Mouse (Mus musculus) large intestine, adult 2 months (tissue): Measurements from ENCODE around the gene Kncn. TPM values are rescaled to one million over a fixed set of nuclear protein-coding genes. Genes with fewer than 3 reads are reported as not detected.

Source experiments
- DNase-seq: peaks from one replicate; pipeline ENCODE4 v3.0.0-alpha.2; 2012; ENCODE audit warnings: low read depth, low spot score
- WGBS: fragments of 180-500 bp; shearing (Covaris S2); methylation state at CpG from one replicate; pipeline ENCODE4 v1.1.7; 2018; 5-methylcytosine and 5-hydroxymethylcytosine counted together
- polyA plus RNA-seq: library from polyadenylated mRNA; depleted of rRNA; stranded (reverse); fragments of >200 nt; gene quantifications from 2 replicates; pipeline ENCODE4 v1.2.3, GENCODE M21; 2012

The Kncn gene
- polyA plus RNA-seq, 1 experiment: not detected

DNA sequence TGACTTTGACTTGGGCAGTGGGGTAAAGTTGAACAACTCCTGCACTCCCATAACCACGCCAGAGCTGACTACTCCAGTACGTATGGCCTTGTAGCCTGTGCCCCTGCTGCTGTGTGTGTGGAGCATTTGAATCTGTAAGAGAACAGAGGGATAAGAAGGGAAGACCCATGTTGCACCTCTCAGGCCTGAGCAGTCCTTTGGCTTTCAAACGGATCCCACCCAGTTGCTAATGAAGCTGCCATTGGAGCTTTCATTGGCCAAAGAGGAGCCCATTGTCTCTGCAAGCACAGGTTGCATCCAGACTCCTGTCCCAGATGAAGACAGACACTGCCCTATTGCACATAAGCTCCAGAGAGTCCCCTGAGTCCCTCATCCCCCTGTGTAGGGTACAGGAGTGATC is 11.0 kb upstream of the Kncn start:
- WGBS: 87% methylated on average over 3 of the region's 3 CpGs
- no peak for DNase-seq

GRCm38 (mm10) chr4:115878216-115878678 is 6.0 kb upstream of the Kncn start:
- WGBS: 43% methylated on average over 11 of the region's 11 CpGs
- no peak for DNase-seq

- DNase-seq: no peak
- WGBS: 78% methylated on average over 9 of the region's 9 CpGs
Observed at GRCm38 (mm10) chr4:115878828-115879227, 5.4 kb upstream of the Kncn start.

DNA sequence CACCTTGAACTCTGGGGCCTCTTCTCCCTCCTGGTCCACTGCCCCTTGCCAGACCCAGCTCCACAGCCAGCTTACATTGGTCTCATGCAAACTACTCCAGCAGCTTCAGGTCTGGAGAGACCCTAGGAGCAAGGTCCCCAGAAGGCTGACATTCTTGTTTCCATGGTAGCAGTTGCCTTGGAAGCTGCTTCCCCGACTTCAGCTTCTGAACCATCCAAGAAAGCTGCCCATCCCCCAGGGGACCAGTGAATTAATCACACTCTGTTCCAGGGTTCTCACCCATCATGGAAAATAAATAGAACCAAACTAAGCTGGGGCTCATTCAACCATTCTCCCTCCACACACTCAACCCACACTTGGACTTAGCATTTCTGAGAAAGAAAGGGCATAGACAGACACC is 3.0 kb upstream of the Kncn start:
- no peak for DNase-seq
- 22% methylated on average over 1 of the region's 1 CpGs for WGBS

- no peak for DNase-seq
- WGBS: 47% methylated on average over 4 of the region's 4 CpGs
Observed at GRCm38 (mm10) chr4:115882195-115882594, 2.0 kb upstream of the Kncn start.

GRCm38 (mm10) chr4:115885846-115886245 is 1.6 kb downstream of the Kncn start:
- DNase-seq: no peak
- WGBS: 66% methylated on average over 3 of the region's 3 CpGs

- DNase-seq: no peak
- WGBS: 45% methylated on average over 1 of the region's 1 CpGs
Observed at GRCm38 (mm10) chr4:115886875-115887274, 2.7 kb downstream of the Kncn start.

DNA sequence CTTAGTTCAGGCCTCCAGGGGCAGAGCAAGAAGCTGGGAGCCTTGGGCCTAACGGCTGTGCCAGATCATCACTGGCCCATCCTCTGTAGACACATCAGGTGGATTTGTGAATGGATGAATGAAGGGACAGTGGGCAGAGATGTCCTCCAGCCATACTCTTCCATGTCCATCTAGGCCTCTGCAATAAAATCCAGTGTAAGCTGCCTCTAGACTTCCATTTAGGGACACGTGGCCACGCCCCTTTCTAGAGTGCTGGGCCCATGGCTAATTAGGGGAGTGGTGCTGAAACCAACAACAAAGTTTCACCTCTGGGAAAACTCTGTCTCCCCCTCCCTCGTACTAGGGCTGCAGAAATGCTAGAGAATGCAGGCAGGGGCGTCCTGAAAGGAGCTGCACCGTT is 5.9 kb downstream of the Kncn start:
- WGBS: 10% methylated on average over 6 of the region's 6 CpGs
- no peak for DNase-seq

GRCm38 (mm10) chr4:115890553-115890952 is 6.4 kb downstream of the Kncn start, which contains the start of gene 6430628N08Rik:
TSS of gene 6430628N08Rik (plus strand) at chr4:115890665.
- DNase-seq: no peak
- WGBS: 2% methylated on average over 31 of the region's 31 CpGs

- DNase-seq: no peak
- 6% methylated on average over 3 of the region's 3 CpGs for WGBS
Observed at GRCm38 (mm10) chr4:115894281-115894680, 10.1 kb downstream of the Kncn start.

- no peak for DNase-seq
- WGBS: 1% methylated on average over 56 of the region's 56 CpGs
Observed at GRCm38 (mm10) chr4:115897901-115898631, 13.9 kb downstream of the Kncn start.

- DNase-seq: peak; percentile 39
- WGBS: 16% methylated on average over 5 of the region's 5 CpGs
Observed at GRCm38 (mm10) chr4:115902816-115903215, 18.6 kb downstream of the Kncn start.

- DNase-seq: no peak
- whole genome bisulfite sequencing: 33% methylated on average over 12 of the region's 12 CpGs
Observed at GRCm38 (mm10) chr4:115904375-115904774, 20.2 kb downstream of the Kncn start.

GRCm38 (mm10) chr4:115905701-115906100 is 21.5 kb downstream of the Kncn start:
- no peak for DNase-seq
- WGBS: 30% methylated on average over 7 of the region's 7 CpGs

DNA sequence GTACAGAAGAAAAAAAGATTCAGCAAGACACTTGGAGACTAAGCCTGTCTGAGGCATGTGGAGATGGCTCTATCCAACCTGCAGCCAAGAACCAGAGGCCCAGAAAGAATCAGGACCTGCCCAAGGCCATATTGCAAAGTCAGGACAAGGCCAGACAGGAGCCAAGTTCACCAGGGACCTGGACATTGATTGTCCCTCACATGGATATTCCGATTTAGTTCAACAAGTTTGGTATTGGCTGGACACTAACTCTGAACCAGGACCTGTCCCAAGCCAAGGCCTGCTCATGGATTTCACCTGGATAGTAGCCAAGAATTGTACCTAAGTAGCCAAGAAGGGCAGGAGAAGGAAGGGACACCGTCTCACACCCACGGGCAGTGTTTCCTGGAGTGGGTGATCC is 22.6 kb downstream of the Kncn start:
- 69% methylated on average over 3 of the region's 3 CpGs for WGBS
- DNase-seq: no peak

- no peak for DNase-seq
- WGBS: 41% methylated on average over 1 of the region's 1 CpGs
Observed at GRCm38 (mm10) chr4:115907994-115908393, 23.8 kb downstream of the Kncn start.

DNA sequence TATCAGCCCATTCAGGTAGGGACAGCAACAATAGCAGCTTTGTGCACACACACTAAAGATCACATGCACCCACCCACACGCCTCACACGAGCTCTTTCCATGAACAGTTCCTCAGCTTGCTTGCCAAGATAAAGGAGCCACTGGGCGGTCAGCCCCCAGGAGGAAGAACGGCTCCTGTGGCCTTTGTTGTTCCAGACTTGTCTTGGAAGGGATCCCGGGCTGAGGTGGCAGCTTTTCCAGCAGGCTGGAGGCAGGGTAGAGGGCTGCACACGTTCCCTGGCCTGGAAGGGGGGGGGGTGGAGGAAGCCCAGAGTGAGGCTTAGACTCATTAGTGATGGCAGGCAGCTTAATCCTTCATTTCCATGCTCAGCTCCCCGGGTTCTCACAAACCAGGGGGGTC is 24.4 kb downstream of the Kncn start:
- no peak for DNase-seq
- 9% methylated on average over 7 of the region's 7 CpGs for WGBS

DNA sequence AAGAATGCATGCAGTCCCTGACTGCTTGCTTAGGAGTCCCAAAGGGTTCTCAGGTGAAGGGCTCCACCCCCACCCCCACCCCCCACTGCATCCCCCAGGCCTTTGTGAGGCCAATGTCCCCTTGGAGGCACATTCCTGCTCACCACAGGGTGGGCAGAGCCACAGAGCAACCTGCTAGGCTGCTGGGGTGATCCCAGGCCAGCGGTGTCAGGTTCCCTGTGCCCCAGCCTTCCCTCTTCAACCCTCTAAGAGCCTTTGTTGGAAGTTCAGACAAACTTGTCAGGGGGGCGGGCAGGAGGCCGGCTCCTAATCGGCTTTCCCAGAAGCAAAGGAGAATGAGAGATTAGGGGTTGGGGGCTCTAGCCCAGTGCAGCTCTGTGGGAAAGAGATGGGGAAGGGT is 27.4 kb downstream of the Kncn start:
- WGBS: 25% methylated on average over 4 of the region's 4 CpGs
- no peak for DNase-seq

DNA sequence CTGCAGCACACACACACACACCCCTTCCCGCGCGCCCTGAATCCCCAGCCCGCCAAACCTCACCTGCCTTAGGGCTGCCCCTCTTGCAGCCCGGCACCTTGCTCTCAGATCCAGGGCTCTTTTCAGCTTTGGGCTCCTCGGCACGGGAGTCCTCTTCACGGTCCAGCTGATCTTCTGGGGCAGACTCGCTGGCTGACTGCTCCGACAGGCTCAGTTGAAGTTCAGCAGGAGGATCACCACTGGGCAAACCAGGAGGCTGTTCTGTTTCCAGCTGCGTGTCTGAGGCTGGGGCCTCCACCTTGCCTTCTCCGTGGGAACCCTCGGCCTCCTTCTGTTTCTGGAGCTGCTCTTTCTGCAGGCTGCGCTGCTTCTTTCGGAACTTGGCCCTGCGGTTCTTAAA is 35.7 kb downstream of the Kncn start:
- 83% methylated on average over 16 of the region's 16 CpGs for WGBS
- DNase-seq: no peak

DNA sequence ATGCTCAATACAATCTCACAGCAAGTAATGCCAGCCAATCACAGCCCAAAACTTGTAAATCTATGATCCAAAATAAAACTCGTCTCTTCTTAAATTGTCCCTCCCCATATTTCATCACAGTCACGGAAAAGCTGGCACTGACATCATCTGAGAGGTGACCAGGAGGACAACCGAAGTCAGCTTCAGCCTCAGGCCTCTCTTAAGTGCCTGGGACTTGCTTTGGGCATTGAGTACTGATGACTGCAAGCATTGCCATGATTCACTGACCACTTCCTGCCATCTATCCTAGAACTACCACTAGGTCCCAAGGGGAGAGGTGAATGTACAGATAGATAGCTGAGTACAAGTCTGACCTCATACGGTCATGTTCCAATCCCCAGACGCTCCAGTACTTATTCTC is 38.5 kb downstream of the Kncn start:
- 78% methylated on average over 5 of the region's 5 CpGs for WGBS
- DNase-seq: no peak

DNA sequence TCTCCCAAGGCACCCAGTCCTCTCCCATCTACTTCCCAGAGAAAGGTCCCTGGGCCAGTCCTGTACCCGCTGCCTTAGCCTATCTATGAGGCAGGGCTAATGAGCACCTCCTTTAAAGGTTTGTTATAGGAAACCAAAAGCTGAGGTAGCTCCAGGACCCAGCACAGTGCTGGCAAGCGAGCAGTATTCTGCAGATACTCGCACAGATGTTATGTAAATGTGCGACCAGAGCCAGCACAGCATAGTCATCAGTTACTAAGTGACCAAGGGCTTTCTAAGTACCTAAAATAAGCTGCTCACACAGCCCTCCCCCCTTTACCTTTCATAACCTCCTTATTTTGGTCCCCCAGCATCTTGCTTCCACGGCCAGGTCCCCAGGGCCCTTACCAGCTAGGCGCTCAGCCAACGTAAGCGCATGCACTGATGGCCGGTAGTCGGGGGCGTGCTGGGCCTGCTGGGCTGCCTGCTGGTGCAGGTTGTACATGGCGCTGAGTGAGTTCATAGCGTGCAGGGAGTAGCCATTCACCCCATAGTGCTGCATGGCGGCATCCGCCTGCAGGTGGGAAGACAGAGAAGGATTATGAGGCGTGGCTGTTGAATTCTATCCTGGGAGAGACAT is 39.2 kb downstream of the Kncn start:
- 75% methylated on average over 16 of the region's 16 CpGs for WGBS
- DNase-seq: no peak
